Mouse (Mus musculus): ENCODE results near the gene Ptpre. TPM values are rescaled to one million over a fixed set of nuclear protein-coding genes. Genes with fewer than 3 reads are reported as not detected.

Ptpre gene
- polyA plus RNA-seq, 1 experiment from 2014 or later: 2.7 TPM

GRCm38 (mm10) chr7:135624854-135625253, 87.6 kb downstream of the Ptpre start:
- Histone ChIP-seq H3K27me3 (replicated peaks) (0 out of 2 replicates have a peak, but pooled peaks cover 3% of the 10 kb centered on the region), H3K4me2 (no peak overlapping the region), H3K9ac (no peak overlapping the region), H3K4me3 (no peak overlapping the region), H3K36me3 (no peaks in the 10 kb centered on the region), H3K27ac (ENCODE audit: poor library complexity, severe bottlenecking) (no peak overlapping the region), H3K4me1 (replicated peaks) (no peaks in the 10 kb centered on the region), H3K9me3 (replicated peaks) (peaks cover 5% of the 10 kb centered on the region; the same call in 1 of the 2 replicates)
- WGBS: 60% methylated on average over 3 of the region's 3 CpGs
- no peak for ATAC-seq (ENCODE audit: insufficient number of reproducible peaks, low FRiP score)

- H3K4me2 ChIP-seq: no peak overlapping the region
- peaks cover 12% of the 10 kb centered on the region; the same call in 1 of the 2 replicates for H3K27me3 ChIP-seq (replicated peaks)
- H3K9ac ChIP-seq: no peak overlapping the region
- ATAC-seq (ENCODE audit: insufficient number of reproducible peaks, low FRiP score): no peak
- 79% methylated on average over 7 of the region's 7 CpGs for WGBS
- H3K9me3 ChIP-seq (replicated peaks): peaks cover 5% of the 10 kb centered on the region; the same call in 1 of the 2 replicates
- no peaks in the 10 kb centered on the region for H3K36me3 ChIP-seq
- no peaks in the 10 kb centered on the region for H3K4me1 ChIP-seq (replicated peaks)
- H3K27ac ChIP-seq (ENCODE audit: poor library complexity, severe bottlenecking): no peak overlapping the region
- no peak overlapping the region for H3K4me3 ChIP-seq
These were observed 91.1 kb downstream of the Ptpre start for GRCm38 (mm10) chr7:135628363-135628762.

- ATAC-seq (ENCODE audit: insufficient number of reproducible peaks, low FRiP score): no peak
- WGBS: 71% methylated on average over 9 of the region's 9 CpGs
- Histone ChIP-seq H3K27me3 (replicated peaks) (peaks cover 14% of the 10 kb centered on the region; the same call in 1 of the 2 replicates), H3K36me3 (no peaks in the 10 kb centered on the region), H3K4me2 (no peak overlapping the region), H3K4me3 (no peak overlapping the region), H3K27ac (ENCODE audit: poor library complexity, severe bottlenecking) (no peak overlapping the region), H3K4me1 (replicated peaks) (no peaks in the 10 kb centered on the region), H3K9me3 (replicated peaks) (peaks cover 5% of the 10 kb centered on the region; the same call in 1 of the 2 replicates), H3K9ac (no peak overlapping the region)
These were observed 91.7 kb downstream of the Ptpre start for GRCm38 (mm10) chr7:135629019-135629418.

GRCm38 (mm10) chr7:135631776-135632552, 94.7 kb downstream of the Ptpre start:
- WGBS: 54% methylated on average over 8 of the region's 8 CpGs

GRCm38 (mm10) chr7:135632716-135633258, 95.5 kb downstream of the Ptpre start:
- H3K4me2 ChIP-seq: no peak overlapping the region
- H3K27me3 ChIP-seq (replicated peaks): peaks cover 19% of the 10 kb centered on the region; the same call in 1 of the 2 replicates
- 73% methylated on average over 7 of the region's 7 CpGs for WGBS
- no peak overlapping the region for H3K27ac ChIP-seq (ENCODE audit: poor library complexity, severe bottlenecking)
- no peak overlapping the region for H3K9ac ChIP-seq
- no peaks in the 10 kb centered on the region for H3K9me3 ChIP-seq (replicated peaks)
- H3K36me3 ChIP-seq: no peaks in the 10 kb centered on the region
- H3K4me3 ChIP-seq: no peak overlapping the region
- H3K4me1 ChIP-seq (replicated peaks): no peaks in the 10 kb centered on the region
- no peak for ATAC-seq (ENCODE audit: insufficient number of reproducible peaks, low FRiP score)

More at GRCm38 (mm10) chr7:135631776-135632552, 94.7 kb downstream of the Ptpre start:
- Histone ChIP-seq H3K27me3 (replicated peaks) (peaks cover 18% of the 10 kb centered on the region; the same call in 1 of the 2 replicates), H3K36me3 (no peaks in the 10 kb centered on the region), H3K9ac (no peak overlapping the region), H3K4me2 (no peak overlapping the region), H3K4me1 (replicated peaks) (no peaks in the 10 kb centered on the region), H3K9me3 (replicated peaks) (no peaks in the 10 kb centered on the region), H3K4me3 (no peak overlapping the region), H3K27ac (ENCODE audit: poor library complexity, severe bottlenecking) (no peak overlapping the region)
- ATAC-seq (ENCODE audit: insufficient number of reproducible peaks, low FRiP score): no peak

GRCm38 (mm10) chr7:135634851-135635624, 97.8 kb downstream of the Ptpre start:
- H3K4me2 ChIP-seq: no peak overlapping the region
- H3K9ac ChIP-seq: no peak overlapping the region
- WGBS: 74% methylated on average over 16 of the region's 16 CpGs
- no peak for ATAC-seq (ENCODE audit: insufficient number of reproducible peaks, low FRiP score)
- no peak overlapping the region for H3K4me3 ChIP-seq
- no peaks in the 10 kb centered on the region for H3K9me3 ChIP-seq (replicated peaks)
- H3K4me1 ChIP-seq (replicated peaks): no peaks in the 10 kb centered on the region
- peaks cover 24% of the 10 kb centered on the region; the same call in 1 of the 2 replicates for H3K27me3 ChIP-seq (replicated peaks)
- no peak overlapping the region for H3K27ac ChIP-seq (ENCODE audit: poor library complexity, severe bottlenecking)
- no peaks in the 10 kb centered on the region for H3K36me3 ChIP-seq

GRCm38 (mm10) chr7:135637406-135637980, 100.2 kb downstream of the Ptpre start:
- no peak overlapping the region for H3K9ac ChIP-seq
- no peaks in the 10 kb centered on the region for H3K36me3 ChIP-seq
- 73% methylated on average over 13 of the region's 13 CpGs for WGBS
- ATAC-seq (ENCODE audit: insufficient number of reproducible peaks, low FRiP score): no peak
- H3K27ac ChIP-seq (ENCODE audit: poor library complexity, severe bottlenecking): no peak overlapping the region
- peaks cover 19% of the 10 kb centered on the region; the same call in 1 of the 2 replicates for H3K27me3 ChIP-seq (replicated peaks)
- H3K4me2 ChIP-seq: no peak overlapping the region
- H3K4me1 ChIP-seq (replicated peaks): no peaks in the 10 kb centered on the region
- no peaks in the 10 kb centered on the region for H3K9me3 ChIP-seq (replicated peaks)
- no peak overlapping the region for H3K4me3 ChIP-seq

GRCm38 (mm10) chr7:135639361-135639760, 102.1 kb downstream of the Ptpre start:
- no peak for ATAC-seq (ENCODE audit: insufficient number of reproducible peaks, low FRiP score)
- WGBS: 57% methylated on average over 2 of the region's 2 CpGs
- Histone ChIP-seq H3K4me1 (replicated peaks) (no peaks in the 10 kb centered on the region), H3K4me3 (no peak overlapping the region), H3K27me3 (replicated peaks) (0 out of 2 replicates have a peak, but pooled peaks cover 9% of the 10 kb centered on the region), H3K9ac (no peak overlapping the region), H3K27ac (ENCODE audit: poor library complexity, severe bottlenecking) (no peak overlapping the region), H3K36me3 (no peaks in the 10 kb centered on the region), H3K4me2 (no peak overlapping the region), H3K9me3 (replicated peaks) (no peaks in the 10 kb centered on the region)

GRCm38 (mm10) chr7:135641698-135642507, 104.6 kb downstream of the Ptpre start:
- ATAC-seq (ENCODE audit: insufficient number of reproducible peaks, low FRiP score): no peak
- H3K4me1 ChIP-seq (replicated peaks): no peaks in the 10 kb centered on the region
- no peak overlapping the region for H3K9ac ChIP-seq
- no peak overlapping the region for H3K27ac ChIP-seq (ENCODE audit: poor library complexity, severe bottlenecking)
- no peaks in the 10 kb centered on the region for H3K36me3 ChIP-seq
- WGBS: 62% methylated on average over 14 of the region's 14 CpGs
- no peak overlapping the region for H3K4me3 ChIP-seq
- H3K4me2 ChIP-seq: no peak overlapping the region
- 0 out of 2 replicates have a peak, but pooled peaks cover 8% of the 10 kb centered on the region for H3K27me3 ChIP-seq (replicated peaks)
- no peaks in the 10 kb centered on the region for H3K9me3 ChIP-seq (replicated peaks)

- Histone ChIP-seq H3K9ac (no peak overlapping the region), H3K9me3 (replicated peaks) (peaks cover 3% of the 10 kb centered on the region), H3K4me3 (no peak overlapping the region), H3K27ac (ENCODE audit: poor library complexity, severe bottlenecking) (no peak overlapping the region), H3K27me3 (replicated peaks) (no peaks in the 10 kb centered on the region), H3K4me2 (no peak overlapping the region), H3K4me1 (replicated peaks) (no peaks in the 10 kb centered on the region), H3K36me3 (no peaks in the 10 kb centered on the region)
- no peak for ATAC-seq (ENCODE audit: insufficient number of reproducible peaks, low FRiP score)
- 75% methylated on average over 1 of the region's 1 CpGs for WGBS
These were observed 107.2 kb downstream of the Ptpre start for GRCm38 (mm10) chr7:135644452-135644851.

Data from heart, embryonic 12.5 days (tissue).